Mouse (Mus musculus) adipocyte (in vitro differentiated cells): ENCODE data around the gene Wnt4.

ENCODE experiments used
- DNase-seq: peaks from one replicate; pipeline ENCODE4 v3.0.0-alpha.2; 2016; ENCODE audit warnings: low spot score

Wnt4 gene

DNA sequence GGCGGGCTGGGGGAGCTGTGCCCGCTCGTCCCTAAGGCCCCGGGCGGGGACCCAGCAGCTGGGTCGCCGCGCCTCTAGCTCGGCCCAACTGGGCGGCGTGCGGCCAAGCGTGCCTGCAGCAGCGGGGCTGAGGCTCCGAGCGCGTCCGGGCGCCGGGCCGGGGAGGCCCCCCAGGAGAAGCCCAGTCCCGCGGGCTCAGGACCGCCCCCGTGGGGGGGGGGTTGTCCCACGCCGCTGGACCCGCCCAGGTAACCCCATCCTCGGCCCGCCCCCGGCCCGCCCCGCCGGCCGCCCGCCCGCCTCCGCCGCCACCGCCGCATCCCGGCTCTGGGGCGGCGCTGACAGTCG is at the start of gene Wnt4:
Gene Wnt4 (plus strand): TSS at position 324 of the 348 bp plus-strand sequence.
- no peak for DNase-seq

DNA sequence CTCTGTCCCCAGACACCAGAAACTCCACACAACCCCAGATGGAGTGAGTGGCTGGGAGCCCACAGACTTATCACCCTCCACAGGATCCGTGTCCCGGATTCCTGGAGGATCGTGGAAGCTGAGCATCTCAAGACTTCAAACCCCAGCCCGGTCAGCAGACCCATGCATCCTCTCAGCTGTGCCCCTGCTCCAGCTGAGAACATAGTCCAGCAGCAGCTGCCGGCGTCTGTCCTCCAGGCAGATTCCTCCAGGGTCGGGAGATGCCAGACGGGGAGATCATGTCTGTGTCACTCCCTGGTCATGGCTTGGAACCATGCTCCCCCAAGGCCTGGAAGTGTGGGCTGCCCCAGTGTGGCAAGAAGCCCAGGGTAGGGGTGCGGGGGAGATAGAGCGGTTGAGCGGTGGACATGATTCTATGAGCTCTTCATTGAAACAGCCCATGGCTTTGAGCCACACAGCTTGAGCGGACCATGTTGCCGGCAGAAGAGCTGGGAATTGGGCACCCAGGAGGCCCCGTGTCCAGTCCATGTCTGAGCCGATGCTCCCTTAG is 48.6 kb upstream of the Wnt4 start:
- DNase-seq, result no peak

DNA sequence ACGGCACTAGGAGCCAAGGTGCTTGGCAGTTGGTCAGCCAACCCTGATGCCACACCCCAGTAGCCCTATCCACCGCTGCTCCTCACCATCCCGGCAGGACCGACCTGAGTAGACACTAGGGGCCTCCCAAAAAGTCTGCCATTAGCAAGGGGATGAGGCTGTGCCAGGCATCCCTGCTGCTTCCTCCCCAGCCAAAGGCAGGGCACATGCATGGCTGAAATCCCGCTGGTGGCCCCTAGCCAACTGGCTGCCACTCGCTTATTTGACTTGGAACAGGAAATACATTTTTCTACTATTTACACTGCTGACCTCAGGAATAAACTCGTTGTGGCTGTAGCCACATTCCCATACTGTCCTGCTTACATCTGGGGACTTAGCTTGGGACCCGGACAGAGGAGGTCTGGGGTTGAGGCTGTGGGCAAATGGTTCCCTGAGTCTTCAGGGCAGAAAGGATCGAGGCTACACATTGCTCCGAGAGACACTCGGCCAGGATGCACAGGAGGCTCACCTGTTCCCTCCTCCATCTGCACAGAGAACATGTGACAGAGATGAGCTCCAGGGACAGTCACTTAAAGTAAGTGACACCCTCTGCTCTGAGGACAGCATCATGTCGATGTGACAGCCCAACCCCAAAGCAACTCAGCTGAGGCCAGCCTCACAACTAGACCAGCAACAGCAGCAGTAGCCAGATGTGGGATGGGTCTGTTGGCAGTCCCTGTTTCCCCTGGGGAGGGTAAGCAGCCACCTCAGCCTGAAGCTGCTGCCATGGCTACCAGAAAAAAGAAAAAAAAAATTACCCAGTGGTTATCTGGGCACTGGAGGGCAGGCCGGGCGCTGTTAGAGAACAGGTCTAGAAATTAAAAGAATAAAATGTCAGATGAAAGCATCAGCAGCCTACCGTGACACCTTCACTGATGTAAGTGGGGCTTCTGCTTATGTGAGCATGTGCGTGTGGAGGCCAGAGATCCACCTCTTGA is 45.5 kb upstream of the Wnt4 start:
- DNase-seq, result peak; percentile 87

DNA sequence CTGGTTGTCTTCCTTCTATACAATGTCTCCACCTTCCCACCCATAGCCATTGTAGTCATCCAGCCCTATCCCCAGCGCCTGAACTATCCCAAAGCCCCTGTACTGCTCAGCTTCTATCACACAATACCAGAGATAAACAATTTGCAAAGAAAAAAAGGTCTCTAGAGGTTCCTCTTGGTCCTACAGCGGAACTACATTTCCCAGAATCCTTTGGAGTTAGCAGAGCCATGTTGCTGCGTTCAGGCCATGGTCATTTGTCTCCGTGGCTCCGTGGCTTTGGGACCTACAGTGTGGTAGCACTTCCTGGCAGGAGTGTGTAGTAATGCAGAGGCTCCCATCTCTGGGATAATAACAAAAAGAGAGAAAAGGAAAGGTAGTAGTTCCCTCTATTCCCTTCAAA is 43.7 kb upstream of the Wnt4 start:
- no peak for DNase-seq

DNA sequence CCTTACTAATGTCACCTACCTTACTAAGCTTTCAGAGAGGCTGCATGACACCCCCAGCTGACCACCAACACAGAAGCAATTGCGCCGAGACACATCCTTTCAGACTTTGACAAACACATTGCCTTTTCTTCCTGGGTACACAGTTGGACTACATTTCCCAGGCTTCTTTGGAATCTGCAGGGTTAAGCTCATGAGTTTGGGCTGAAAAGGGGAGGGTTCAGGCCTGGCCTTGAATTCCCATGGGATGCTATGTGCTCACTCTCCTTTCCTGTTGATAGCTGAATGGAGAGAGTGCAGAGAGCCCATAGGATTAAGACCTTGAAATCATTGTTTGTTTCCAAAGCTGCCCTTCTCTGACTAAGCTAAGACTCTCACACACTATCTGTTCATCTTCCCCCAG is 42.8 kb upstream of the Wnt4 start:
- DNase-seq, result peak; percentile 73

DNA sequence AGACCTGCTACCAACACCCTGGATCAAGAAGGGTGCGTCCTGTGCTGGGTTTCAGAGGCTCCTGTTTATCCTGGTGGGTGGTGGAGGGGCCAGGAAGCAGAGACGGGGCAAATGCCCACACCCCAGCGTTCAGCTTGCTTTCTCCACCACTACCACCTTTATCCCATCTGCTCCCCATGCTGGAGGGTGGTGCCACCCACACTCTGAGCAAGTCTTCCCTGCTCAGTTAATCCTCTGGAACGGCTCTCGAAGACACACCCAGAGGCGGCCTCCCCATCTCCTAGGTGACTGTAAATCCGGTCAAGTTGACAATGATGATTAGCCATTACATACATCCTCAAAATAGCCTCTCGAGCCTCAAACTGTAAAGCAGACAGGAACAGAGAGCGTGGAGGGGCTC is 41.9 kb upstream of the Wnt4 start:
- no peak for DNase-seq

DNA sequence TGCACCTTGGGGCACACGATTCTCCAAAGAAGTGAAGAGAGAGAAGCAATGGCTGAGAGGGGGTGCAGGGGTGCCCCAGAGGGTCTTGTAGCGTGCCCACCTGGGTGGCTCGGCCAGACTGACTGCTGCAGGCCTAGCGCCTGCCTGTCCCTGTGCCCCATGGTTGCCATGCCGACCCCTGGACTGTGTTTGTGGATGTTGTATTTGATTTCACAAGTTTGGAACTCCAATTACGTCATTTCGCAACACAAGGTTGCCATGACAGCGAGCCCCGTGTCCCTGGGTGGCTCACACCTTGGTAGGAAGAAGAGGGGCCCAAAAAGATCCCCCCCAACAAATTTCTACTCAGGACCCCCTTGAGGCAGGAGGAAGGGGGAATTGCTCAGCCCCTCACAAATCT is 32.4 kb upstream of the Wnt4 start:
- peak; percentile 14 for DNase-seq

DNA sequence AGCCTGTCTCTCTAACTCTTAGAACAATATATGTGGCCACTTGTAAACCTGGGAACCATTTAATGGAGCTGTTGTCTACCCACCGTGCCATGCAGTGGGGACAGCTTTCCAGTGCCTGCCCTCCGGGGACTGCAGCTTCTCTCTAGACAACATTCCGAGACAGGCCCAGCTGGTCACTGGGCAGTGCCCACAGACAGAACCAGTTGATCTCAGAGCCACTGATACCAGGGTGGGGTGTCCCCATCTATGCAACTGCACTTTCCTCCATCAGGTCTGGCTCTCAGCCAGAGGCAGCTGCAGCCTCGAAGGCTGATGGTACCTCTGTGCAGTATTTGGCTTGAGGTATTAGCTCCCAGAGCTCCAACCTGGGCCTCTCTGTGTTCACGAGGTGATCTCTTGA is 27.0 kb upstream of the Wnt4 start:
- no peak for DNase-seq

DNA sequence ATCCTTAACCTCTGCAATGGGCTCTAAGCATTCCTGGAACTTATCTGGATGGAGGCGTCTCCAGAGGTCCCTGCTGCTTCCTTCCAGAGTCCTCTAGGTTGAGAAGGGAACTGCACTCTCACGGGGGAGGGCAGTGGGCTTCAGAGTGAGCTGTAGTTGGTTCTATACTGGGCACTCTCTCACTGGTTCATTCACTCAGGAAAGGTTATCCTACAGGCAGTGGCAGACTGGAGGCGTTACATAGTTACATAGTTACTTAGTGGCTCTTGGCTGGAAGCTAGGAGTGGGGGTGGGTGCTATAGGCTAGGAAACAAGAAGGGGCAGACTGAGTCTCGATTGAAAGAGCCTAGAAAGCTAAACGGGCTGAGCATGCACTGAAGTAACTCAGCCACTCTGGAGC is 26.4 kb upstream of the Wnt4 start:
- DNase-seq, result no peak

DNA sequence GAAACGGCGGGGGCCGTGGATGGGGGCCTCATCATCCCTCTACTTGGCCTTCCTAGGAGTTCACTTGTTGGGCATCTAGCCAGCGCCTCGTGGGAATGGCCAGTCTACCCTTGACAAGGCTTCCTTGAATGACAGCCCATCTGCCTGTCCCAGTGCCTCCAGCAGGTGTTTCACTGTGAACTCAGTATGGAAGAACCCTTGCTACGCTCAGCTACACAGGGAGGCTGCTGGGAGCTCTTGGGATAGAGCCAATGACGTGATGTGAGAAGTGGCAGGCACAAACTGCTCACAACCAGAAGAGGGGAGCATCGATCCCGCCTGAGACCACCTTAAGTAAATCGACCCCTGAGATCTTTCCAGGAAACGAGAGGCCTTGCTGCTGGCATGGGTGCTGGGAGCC is 23.7 kb upstream of the Wnt4 start:
- DNase-seq, result no peak

DNA sequence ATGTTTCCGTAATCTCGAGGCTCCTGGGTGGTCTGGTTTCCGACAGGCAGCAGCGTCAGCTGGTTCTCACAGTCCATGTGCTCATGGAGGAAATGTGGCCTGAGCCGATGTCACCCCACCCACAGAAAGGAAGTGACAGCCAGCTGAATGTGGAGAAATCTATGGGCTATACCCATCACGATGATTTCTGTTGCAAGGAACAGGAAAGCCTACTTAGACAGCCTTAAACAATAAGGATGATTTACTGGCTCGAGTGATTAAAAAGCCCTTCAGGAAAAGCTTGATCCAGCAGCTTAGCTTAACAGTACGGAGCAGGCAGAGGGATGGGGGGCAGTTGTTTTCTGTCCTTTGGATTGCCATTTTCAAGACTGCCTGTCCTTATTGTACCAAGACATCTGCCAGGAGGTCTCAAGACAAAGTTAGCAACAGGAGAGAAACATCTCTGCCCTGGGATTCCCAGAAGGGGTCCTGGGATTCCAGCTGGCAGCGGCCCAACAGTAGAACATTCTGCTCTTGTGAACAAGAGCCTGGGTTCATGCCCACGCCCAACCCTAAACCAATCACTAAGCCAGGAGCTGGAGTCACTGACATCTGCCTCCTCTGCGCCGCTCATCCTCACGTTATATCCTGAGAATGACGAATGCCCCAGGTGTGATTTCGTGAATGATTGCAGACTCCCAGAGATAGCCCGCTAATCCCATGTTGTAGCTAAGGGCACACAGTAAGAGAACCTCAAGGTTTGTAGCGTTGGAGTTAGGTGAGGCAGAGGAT is 22.9 kb upstream of the Wnt4 start:
- no peak for DNase-seq

DNA sequence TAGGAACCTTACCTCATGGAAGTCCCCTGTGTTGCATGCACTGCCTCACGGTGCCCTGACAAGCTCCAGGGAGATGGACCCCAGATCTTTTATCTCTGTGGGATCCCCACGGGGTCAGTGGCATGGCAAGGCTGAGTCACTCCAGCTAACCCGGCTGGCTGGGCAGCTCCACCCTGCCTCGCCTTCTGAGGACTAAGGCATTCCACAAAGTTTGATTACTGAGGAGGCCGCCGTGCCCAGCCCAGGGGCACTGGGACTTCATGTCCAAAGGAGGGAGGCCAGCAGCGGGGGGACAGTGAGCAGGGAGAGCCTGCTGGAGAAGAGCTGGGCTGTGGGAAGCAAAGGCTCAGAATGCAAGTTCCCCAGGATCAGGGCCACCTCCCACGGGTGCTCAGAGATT is 21.7 kb upstream of the Wnt4 start:
- no peak for DNase-seq

DNA sequence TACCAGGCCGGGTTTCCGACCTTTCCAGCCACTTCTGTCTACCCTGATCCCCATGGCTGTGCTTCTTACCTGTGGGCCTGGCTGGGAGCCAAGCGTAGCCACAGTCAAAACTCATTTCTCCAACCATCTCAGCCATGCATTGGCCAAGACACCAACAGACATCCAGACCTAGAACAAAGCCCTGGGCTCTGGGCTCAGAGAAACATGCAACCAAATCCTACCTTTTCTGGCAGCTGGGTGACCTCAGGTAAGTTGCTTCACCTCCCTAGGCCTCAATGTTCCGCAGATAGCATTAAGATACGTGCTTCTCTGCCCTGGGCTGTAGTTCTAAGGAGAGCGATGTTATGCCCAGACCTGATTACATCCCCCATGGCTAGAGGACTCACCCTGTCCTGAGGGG is 15.5 kb upstream of the Wnt4 start:
- no peak for DNase-seq

DNA sequence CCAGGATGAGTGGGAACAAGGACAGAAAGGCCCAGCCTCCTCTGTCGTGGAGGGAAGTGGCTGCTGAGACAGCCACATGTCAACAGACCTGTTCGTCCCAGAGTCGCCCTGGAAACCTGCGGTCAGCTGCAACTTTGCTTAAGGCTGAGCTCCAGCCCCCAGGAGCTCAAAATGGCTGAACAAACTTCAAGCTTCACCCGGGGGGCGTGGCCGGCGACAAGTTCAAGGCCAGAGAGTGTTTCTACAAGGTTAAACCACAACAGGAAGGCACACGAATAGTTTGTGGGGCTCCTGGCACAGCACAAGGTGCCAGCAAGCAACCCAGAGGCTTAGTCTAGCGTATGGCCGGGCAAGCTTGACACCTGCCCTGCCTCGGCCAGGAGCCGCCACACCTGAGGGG is 13.2 kb upstream of the Wnt4 start:
- DNase-seq, result no peak

DNA sequence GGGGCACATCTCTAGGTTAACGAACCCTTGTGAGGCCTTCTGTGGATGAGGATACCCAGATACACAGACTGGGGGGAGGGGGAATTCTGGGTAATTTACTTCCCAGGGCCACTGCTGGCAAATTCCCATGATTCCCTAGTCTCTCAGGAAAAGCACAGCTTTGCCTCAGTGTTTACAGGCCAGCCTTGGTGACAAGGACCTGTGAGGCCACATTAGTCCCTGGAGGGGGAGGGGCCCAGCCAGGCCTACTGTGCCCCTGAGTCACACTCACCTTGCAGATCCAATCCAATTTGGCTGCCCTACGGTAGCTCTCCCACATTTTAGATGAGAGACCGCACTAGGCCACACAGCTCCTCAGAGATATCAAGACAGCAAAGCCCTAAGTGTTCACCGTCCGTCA is 12.2 kb upstream of the Wnt4 start:
- no peak for DNase-seq

DNA sequence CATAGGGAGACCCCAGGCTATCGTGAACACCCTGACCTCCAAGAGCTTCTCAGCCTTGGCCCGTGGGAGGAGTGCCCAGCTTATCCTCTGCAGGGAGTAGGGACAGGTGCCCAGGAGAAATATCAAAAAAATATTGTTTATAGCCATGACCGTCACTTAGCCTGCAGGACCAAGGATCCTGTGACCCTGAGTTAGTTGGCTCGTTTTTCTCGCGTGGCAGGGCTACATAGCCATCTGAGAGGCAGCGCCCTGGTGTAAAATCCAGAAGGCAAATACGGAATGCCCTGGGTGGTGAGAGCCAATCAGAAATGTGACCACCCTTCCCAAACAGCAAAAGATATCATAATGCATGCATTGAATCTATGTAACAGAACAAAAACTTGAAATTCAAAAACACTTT is 8.7 kb upstream of the Wnt4 start:
- DNase-seq, result no peak

DNA sequence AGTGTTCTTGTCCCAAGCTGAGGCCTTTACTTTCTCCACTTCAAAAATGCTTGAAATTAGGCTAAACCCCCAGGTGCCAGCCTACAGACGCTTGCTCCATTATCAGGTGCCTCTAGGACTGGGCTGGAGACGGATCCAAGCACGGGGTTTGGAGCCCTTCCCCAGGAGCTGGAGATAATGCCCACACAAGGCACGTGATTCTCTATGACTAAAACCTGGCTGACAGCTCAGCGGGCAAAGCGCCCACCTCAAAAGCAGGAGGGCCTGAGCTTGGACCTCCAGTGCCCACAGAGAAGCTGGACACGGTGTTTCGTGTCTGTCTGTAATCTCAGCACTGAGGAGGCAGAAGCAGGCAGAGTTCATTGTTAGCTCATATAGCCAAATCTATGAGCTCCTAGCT is 5.4 kb upstream of the Wnt4 start:
- DNase-seq, result no peak

DNA sequence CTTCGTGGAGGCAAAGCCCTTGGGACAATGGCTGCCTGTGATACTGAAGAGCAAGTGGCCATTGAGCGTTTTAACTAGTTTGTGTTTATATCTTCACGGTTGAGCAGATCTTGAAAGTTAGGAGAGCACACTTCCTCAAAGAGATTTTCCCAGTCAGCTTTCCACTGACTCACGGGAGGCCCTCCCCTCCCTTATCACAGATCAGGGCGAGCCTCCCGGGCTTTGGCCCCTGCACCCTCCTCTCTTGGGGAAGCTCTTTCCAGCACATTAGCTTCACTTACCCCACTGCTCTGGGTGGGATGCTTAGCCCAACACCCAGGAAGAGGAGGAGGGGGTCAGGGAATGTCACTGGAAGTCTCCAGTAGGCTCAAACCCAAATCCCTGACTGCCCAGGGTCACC is 3.0 kb upstream of the Wnt4 start:
- DNase-seq, result no peak

DNA sequence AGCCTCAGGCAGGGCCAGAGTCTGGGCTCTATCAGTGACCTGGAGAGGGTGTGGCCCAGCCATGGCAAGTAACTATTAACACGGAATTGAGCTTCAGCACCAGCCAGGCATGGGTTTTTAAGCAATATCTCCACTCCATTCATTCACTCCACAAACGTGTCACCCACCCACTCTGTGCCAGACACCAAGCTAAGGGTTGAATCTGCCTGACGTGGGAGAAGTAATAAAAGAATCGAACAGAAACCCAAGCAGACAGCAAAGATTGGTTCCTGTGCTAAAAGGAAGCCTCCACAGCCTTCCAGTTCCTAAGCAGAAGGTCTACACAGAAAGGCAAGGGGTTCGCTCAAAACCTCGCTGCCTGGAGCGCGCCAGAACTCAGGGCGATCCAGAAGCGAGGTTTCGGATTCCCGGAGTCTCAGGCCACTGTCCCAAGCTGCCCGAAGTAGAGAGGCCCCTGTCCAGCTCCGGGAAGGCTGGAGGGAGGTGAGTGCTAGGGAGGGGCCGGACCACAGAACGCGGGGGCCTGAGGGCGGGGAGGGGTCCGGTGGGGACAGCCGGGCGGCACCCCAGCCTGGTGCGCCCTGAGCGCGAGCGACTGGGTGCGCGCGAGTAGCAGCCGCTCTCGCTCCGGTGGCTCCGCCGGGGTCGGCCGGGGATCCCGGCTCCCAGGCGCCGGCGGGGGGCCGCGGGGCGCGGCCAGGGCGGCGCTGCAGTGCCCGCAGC is 685 bp upstream of the Wnt4 start:
- no peak for DNase-seq

DNA sequence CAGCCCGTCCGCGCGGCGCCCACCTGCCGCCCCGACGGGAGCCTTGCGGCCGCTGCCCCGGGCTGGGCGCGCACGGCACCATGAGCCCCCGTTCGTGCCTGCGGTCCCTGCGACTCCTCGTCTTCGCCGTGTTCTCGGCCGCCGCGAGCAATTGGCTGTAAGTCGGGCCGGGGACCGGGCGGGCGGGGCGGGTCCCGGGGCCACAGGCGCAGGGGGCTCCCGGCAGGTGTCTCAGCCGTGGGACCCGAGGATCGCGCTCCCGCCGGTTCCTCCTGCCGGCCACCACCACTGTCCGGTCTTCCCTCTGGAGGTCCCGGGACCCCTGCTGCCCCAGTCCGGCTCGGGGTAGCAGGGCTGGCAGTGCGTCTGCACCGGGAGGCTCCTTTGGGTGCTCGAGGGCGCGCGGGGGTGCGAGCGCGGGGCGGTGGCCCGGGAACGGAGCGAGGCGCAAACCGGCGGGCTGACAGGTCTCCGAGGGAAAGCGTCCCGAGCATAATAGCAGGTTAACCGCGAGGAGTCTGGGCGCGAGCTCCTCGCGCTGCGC is 383 bp downstream of the Wnt4 start:
- DNase-seq, result no peak

DNA sequence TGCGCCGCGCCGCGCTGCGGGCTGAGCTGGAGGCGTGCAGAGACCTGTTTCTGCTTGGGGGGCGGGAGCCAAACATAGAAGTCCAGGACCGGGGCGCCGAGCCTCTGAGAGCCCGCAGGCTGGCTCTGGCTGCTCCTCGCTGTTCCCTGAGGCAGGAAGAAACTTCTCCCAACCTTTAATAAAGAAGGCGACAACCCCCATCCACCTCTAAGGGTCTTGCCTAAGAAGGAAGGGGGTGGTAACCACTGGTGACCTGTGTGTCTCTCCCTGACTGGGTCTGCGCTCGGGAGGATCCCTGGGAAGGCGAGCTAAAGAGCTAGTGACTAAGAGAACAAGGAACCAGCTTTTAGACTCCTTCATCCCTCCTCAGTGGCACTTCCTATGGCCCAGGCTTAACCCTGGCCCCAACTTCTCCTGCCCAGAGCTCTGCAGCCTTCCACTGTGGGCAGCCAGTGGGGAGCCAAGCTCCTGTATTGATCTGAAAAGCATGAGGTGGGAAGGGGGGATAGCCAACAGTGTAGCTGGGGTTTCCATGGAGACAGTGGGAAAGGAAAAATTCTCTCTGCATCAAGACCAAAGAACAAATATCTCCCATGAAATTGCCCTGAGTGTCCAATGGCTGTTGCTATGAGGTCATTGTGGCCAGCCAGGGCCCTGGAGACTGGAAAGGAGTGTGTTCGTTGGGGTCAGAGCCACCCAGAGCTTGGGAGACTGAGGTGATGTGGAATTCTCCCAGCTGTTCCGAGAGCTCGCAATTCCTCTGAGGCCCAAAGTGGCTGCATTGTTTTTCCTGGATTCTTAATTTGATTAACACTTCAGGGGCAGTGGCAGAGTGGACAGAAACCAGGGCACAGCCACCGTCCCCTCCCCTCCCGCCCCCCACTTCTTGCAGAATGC is 1.1 kb downstream of the Wnt4 start:
- DNase-seq, result no peak
